Mouse (Mus musculus) limb, embryonic 12.5 days (tissue): ENCODE measurements around the gene Dlg4. TPM values are rescaled to one million over a fixed set of nuclear protein-coding genes. Genes with fewer than 3 reads are reported as not detected.

Experiments used
- ATAC-seq: fragments of 200-750 bp; cut with Nextera tagmentation; 2 replicates; pipeline ENCODE4 v1.8.0; 2017; ENCODE audit warnings: low read depth, moderate TSS enrichment; ENCODE audit not compliant: insufficient number of reproducible peaks, insufficient read depth, low FRiP score, low TSS enrichment
- H3K27ac ChIP-seq: fragments of 300-500 bp; sonication (generic); 2 replicates; pipeline ENCODE4 v1.5.1; 2016; ENCODE audit warnings: mild to moderate bottlenecking, moderate library complexity
- H3K27me3 ChIP-seq: fragments of 300-500 bp; sonication (generic); 2 replicates; pipeline ENCODE4 v1.6.1; 2016; ENCODE audit warnings: mild to moderate bottlenecking, moderate library complexity
- H3K36me3 ChIP-seq: fragments of 300-500 bp; sonication (generic); 2 replicates; pipeline ENCODE4 v1.6.1; 2016; ENCODE audit warnings: mild to moderate bottlenecking, moderate library complexity
- H3K4me1 ChIP-seq: fragments of 300-500 bp; sonication (generic); replicated peaks from 2 replicates; pipeline ENCODE4 v1.6.1; 2016
- H3K4me2 ChIP-seq: fragments of 300-500 bp; sonication (generic); 2 replicates; pipeline ENCODE4 v1.6.1; 2016; ENCODE audit warnings: mild to moderate bottlenecking, moderate library complexity
- H3K4me3 ChIP-seq: fragments of 300-500 bp; sonication (generic); replicated peaks from 2 replicates; pipeline ENCODE4 v1.5.1; 2016; ENCODE audit warnings: mild to moderate bottlenecking
- H3K9ac ChIP-seq: fragments of 300-500 bp; sonication (generic); replicated peaks from 2 replicates; pipeline ENCODE4 v1.6.1; 2016; ENCODE audit warnings: mild to moderate bottlenecking, moderate library complexity
- H3K9me3 ChIP-seq: fragments of 300-500 bp; sonication (generic); 2 replicates; pipeline ENCODE4 v1.6.1; 2016; ENCODE audit warnings: mild to moderate bottlenecking, moderate library complexity
- WGBS: fragments of 180-500 bp; shearing (Covaris S2); methylation state at CpG from one replicate; pipeline ENCODE4 v1.1.7; 2016; 5-methylcytosine and 5-hydroxymethylcytosine counted together
- polyA plus RNA-seq: library from polyadenylated mRNA; unstranded; fragments of >200 nt; fragmentation: Nextera tagmentation; extraction: Ambion mirVana; gene quantifications from 2 replicates; pipeline ENCODE4 v1.2.1, GENCODE M21; 2016

The Dlg4 gene
- polyA plus RNA-seq, 1 experiment from 2014 or later, result 10.6 TPM

DNA sequence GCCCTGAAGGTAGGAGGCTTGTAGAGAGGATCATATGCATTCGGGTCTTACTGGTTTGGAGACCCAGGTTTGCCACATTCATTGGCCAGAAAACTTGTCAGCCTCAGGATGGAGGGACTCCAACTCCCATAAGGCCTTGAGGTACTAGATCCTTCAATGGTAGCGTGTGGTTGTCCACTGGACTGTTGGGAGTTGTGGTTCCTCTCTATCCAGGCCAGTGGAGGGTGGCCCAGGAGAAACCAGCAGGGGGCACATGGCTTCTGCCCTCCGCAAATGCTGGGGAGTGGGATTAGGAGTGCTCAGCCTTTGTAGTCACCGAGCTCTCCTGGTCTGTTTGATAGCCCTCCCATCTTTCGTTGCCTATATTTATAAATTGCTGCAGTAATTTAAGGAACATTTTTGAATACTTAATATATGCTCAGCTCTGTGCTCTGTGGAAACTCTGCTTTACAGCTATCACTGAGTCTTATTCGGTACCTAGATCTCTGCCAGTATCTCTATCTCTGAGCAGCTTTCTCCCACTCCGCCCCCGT, 4.1 kb downstream of the Dlg4 start:
- Histone ChIP-seq H3K4me3 (peak overlapping the region; percentile 67), H3K4me1 (peaks cover 59% of the 10 kb centered on the region), H3K27ac (peak overlapping the region; percentile 88), H3K27me3 (no peaks in the 10 kb centered on the region), H3K9ac (no peak overlapping the region), H3K36me3 (no peaks in the 10 kb centered on the region), H3K4me2 (peak overlapping the region; percentile 87), H3K9me3 (no peaks in the 10 kb centered on the region)
- ATAC-seq, result peak; percentile 76
- WGBS, result under 1% methylated on average over 8 of the region's 8 CpGs

DNA sequence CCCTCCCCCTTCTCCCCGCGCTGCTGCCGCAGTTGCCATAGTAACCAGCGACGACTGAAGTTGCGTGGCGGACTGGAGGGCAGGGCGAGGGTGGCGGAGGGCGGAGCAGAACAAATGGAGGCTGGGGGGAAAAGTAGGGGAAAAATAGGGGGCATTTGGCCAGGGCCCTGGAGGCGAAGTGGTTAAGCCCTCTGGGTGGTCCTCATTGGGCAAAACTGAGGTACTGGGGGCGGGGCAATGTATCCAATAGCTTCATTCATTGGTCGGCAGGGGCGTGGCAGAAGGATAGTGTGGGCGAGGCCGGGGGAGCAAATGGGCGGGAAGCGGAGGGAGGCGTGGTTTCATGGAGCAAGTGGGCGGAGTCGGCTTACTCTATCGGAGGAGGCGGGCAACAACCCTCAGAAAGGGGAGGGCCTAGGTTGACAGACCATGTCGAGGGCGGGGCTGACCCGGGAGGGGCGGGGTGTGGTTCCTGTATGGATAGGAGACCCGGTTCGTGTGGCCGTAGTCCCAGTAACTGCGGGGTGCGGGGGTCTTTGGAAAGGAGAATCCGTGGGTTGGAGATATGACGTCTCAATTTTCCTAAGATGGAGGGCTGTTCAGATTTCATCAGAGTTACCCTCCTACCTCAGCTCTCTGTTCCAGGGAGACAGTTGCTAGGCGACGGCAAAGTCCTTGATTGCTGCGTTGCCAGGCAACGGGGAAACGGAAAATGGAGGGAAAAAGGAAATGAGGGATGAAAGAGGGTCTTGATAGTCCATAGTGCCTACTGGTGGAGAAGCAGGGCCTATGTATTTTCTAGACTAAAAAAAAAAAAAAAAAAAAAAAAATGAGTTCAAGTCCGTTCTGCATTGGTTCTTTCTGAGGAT, 4.8 kb downstream of the Dlg4 start:
- WGBS, result 2% methylated on average over 40 of the region's 40 CpGs
- H3K4me1 ChIP-seq, result peaks cover 66% of the 10 kb centered on the region

DNA sequence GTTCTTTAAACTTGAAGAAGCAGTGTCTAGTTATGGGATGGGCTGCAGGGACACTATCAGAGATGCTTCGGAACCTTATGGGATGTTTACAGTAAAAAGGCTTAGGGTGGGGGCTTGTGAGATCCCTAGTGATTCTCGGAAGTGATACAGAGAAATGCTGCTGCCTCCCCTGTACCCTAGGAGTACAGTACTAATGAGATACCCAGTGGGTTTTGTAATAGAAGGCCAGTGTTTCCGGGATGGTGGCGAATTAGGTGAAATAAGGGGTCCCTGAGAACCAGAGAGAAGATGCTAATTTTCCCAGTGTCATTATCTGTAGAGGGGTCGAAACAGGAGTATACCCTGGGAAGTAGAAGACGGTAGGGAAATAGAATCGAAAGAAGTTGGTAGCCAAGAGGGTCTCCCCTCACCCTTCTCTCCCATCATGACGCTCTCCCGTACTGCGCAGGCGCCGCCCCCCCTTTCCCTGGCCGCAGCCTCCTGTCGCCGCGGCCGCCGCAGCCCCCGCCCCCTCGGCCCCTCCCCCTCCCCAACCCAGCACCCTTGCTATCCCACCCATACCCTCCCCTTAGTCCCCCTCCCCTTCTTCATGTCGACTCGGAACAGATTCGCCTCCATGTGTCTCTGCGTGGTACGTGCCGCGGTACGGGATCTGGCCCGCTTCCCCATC, 6.9 kb downstream of the Dlg4 start:
- H3K27ac ChIP-seq, result no peak overlapping the region
- H3K4me2 ChIP-seq, result peak overlapping the region; percentile 56
- 8% methylated on average over 20 of the region's 29 CpGs for WGBS
- peaks cover 76% of the 10 kb centered on the region for H3K4me1 ChIP-seq
- no peaks in the 10 kb centered on the region for H3K27me3 ChIP-seq
- H3K9me3 ChIP-seq, result no peaks in the 10 kb centered on the region
- H3K36me3 ChIP-seq, result no peaks in the 10 kb centered on the region
- ATAC-seq, result no peak
- peak overlapping the region; percentile 44; the same call in 1 of the 2 replicates for H3K9ac ChIP-seq
- peak overlapping the region; percentile 37 for H3K4me3 ChIP-seq

More for the DNA sequence above, 4.8 kb downstream of the Dlg4 start:
- peak overlapping the region; percentile 87 for H3K4me2 ChIP-seq
- H3K27me3 ChIP-seq, result no peaks in the 10 kb centered on the region
- H3K4me3 ChIP-seq, result peak overlapping the region; percentile 67
- ATAC-seq, result peak; percentile 50
- no peak overlapping the region for H3K9ac ChIP-seq
- H3K36me3 ChIP-seq, result no peaks in the 10 kb centered on the region
- H3K27ac ChIP-seq, result peak overlapping the region; percentile 88
- H3K9me3 ChIP-seq, result no peaks in the 10 kb centered on the region

DNA sequence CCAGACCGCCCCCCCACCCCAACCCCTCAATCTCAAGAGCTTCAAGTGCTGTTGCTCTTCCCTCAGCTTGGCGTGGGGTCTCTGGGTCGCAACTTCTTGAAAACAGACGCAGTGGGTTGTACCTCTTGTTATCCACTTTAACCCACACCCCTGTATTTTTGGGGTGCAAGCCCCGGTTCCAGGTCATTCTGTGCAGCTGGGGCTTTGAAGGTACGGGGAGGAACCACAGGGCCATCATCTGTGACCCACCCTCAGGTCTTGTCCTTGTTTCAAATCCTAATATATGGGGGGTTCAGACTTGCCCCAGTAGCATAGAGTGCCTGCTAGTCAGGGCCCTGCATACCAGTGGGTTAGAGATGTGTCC, 7.4 kb downstream of the Dlg4 start:
- peaks cover 76% of the 10 kb centered on the region for H3K4me1 ChIP-seq
- ATAC-seq, result no peak
- no peaks in the 10 kb centered on the region for H3K9me3 ChIP-seq
- H3K4me2 ChIP-seq, result peak overlapping the region; percentile 56
- no peaks in the 10 kb centered on the region for H3K36me3 ChIP-seq
- no peaks in the 10 kb centered on the region for H3K27me3 ChIP-seq
- H3K27ac ChIP-seq, result no peak overlapping the region
- H3K9ac ChIP-seq, result peak overlapping the region; percentile 44; the same call in 1 of the 2 replicates
- H3K4me3 ChIP-seq, result peak overlapping the region; percentile 37
- 15% methylated on average over 6 of the region's 6 CpGs for WGBS

DNA sequence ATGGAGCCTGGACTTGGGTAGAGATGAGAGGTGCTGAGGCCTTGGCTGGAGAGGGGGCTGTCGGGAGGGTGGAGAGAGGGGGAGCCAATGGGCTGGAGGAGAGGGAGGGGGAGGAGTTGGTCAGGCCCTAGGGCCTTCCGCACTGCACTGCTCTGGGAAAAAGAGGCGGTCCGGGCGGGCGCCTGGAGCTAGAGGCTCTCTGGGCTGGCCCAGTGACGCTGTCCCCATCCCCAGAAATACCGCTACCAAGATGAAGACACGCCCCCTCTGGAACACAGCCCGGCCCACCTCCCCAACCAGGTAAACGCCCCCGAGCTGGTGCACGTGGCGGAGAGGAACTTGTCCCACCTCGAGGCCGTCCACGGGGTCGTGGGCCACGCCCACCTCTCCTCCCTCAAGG, 9.9 kb downstream of the Dlg4 start:
- Histone ChIP-seq H3K4me1 (peaks cover 69% of the 10 kb centered on the region), H3K36me3 (peaks cover 16% of the 10 kb centered on the region), H3K4me3 (peak overlapping the region; percentile 23), H3K9me3 (no peaks in the 10 kb centered on the region), H3K9ac (no peak overlapping the region; the same call in 1 of the 2 replicates), H3K27me3 (no peaks in the 10 kb centered on the region), H3K27ac (peak overlapping the region; percentile 64), H3K4me2 (peak overlapping the region; percentile 52)
- 5% methylated on average over 19 of the region's 19 CpGs for WGBS
- peak; percentile 58 for ATAC-seq

DNA sequence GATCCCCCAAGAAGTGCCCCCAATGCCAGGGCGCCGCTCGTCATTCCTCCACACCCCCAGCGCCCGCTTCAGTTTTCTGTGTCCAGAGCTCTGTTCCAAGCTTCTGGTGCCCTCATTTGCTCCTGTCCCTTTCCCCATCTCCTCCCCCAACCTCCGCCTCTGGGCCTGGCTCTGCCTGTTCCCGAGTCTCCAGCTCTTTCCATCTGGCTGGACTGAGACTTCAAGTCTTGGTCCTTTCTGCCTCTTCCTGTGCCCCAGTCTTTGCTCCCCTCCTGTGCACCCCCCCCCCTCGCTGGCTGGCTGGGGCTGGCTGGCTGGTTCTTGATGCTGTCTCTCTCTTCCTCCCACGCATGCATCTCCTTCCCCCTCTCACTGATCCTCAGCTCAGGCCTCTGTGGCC, 10.7 kb downstream of the Dlg4 start:
- Histone ChIP-seq H3K4me1 (peaks cover 65% of the 10 kb centered on the region), H3K27me3 (no peaks in the 10 kb centered on the region), H3K9ac (no peak overlapping the region), H3K9me3 (no peaks in the 10 kb centered on the region), H3K27ac (peak overlapping the region; percentile 64), H3K4me3 (no peak overlapping the region), H3K36me3 (peaks cover 23% of the 10 kb centered on the region), H3K4me2 (peak overlapping the region; percentile 52)
- ATAC-seq, result no peak
- 36% methylated on average over 9 of the region's 9 CpGs for WGBS

DNA sequence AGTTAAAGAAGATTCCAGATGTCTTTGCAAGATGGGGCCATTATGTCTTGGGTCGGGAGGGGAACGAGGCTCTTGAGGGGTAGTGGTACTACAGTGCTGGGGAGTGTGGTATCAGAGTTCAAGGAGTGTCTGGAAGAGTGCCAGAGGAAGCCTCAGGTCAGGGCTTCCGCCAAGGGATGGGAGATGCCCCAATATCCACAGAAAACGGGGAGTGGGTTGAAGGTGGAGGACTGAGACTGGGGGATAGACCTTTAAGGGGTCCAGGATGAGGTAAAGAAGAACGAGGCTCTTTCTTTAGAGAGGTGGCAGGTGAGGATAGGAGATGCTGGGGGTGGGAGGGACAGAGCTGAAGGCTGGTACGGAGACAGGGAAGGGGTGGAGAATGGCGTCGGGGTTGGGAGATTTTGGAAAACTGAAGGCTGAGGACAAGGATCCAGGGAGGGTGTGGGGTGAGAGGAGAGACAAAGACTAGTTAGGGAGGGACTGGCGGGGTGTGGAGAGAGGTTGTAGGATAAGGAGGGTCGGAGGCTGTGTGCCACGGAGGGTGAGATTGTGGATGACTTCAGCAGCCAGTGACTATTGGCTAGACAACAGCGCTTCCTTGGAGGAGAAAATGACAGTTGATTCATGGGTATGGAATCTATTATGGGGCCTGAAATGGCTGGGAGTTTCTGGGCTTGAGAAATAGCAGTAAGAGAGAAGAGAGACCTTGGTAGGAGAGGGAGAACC, 11.8 kb downstream of the Dlg4 start:
- Histone ChIP-seq H3K4me1 (peaks cover 61% of the 10 kb centered on the region), H3K4me3 (peak overlapping the region; percentile 27), H3K9me3 (no peaks in the 10 kb centered on the region), H3K9ac (no peak overlapping the region; the same call in 1 of the 2 replicates), H3K27ac (peak overlapping the region; percentile 76), H3K27me3 (no peaks in the 10 kb centered on the region), H3K4me2 (peak overlapping the region; percentile 62), H3K36me3 (peaks cover 32% of the 10 kb centered on the region)
- 30% methylated on average over 12 of the region's 12 CpGs for WGBS
- ATAC-seq, result no peak

DNA sequence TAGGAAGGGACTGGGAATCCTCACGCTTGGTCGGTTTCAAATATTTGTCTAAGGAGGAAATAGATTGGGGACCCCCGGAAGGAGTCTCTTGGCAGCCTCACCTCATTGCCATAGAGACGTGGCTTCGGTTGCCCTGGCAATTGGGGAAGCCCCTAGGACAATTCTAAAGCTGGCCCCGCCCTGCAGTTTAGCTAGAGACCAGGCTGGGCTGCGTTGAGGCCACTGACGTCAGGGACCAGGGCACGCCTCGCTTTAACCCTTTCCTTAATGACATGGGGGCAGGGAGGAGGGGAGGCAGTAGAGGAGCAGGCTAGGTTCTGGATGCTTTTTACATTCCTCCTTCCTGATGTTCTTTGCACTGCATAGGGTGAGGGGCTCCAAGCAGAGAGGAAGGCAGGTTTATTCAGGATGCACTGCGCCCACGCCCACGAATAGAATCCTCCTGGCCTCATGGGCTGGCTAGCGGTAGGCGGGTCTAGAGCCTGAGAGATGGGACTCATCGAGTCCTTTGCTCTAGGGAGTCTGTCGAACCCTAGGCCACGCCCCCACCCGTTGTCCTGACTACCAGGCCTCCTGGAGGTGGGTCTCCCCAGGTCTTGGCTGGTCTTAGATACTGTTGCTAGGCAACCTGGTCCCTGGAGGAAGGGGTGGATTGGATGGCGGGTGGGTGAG, 12.5 kb downstream of the Dlg4 start:
- Histone ChIP-seq H3K9ac (no peak overlapping the region), H3K4me1 (peaks cover 54% of the 10 kb centered on the region), H3K36me3 (peaks cover 37% of the 10 kb centered on the region), H3K27me3 (no peaks in the 10 kb centered on the region), H3K4me3 (peak overlapping the region; percentile 27), H3K27ac (peak overlapping the region; percentile 76), H3K9me3 (no peaks in the 10 kb centered on the region), H3K4me2 (peak overlapping the region; percentile 62)
- peak; percentile 68 for ATAC-seq
- WGBS, result under 1% methylated on average over 20 of the region's 20 CpGs

DNA sequence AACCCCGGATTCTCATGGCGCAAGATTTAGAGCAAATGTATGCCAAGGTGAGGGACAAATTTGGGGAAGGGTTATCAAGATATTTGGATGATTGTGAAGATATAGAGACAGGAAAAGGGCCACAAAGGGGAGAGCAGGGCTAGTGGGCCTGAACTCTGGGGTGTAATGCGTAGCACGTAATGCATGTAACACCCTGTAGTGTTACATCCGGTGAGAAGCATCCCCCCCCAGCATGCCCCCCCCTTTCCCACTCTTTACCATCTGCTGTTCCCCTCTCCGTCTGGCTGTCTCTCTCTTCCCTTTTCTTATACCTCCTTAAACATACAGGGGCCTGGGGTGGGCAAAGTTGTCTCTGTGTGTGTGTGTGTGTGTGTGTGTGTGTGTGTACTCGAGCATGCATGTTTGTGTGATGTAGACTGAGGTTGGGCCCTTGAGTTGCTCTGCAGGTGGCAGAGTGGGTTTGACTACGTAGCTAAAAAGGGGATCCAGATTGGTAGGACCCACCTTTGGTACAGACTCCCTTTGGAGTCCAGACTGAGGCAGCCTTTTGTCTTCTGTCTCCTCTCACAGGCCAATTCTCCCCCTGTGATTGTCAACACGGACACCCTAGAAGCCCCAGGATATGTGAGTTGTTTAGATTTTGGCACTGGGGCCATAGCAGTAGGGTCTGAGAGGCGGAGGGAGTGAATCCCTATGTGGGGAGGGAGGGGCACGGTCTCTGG, 13.2 kb downstream of the Dlg4 start:
- Histone ChIP-seq H3K27ac (peak overlapping the region; percentile 76), H3K9me3 (no peaks in the 10 kb centered on the region), H3K4me1 (peaks cover 50% of the 10 kb centered on the region), H3K36me3 (peaks cover 42% of the 10 kb centered on the region), H3K27me3 (no peaks in the 10 kb centered on the region), H3K4me3 (peak overlapping the region; percentile 27), H3K9ac (no peak overlapping the region), H3K4me2 (peak overlapping the region; percentile 62)
- ATAC-seq, result no peak
- WGBS, result 44% methylated on average over 11 of the region's 11 CpGs

DNA sequence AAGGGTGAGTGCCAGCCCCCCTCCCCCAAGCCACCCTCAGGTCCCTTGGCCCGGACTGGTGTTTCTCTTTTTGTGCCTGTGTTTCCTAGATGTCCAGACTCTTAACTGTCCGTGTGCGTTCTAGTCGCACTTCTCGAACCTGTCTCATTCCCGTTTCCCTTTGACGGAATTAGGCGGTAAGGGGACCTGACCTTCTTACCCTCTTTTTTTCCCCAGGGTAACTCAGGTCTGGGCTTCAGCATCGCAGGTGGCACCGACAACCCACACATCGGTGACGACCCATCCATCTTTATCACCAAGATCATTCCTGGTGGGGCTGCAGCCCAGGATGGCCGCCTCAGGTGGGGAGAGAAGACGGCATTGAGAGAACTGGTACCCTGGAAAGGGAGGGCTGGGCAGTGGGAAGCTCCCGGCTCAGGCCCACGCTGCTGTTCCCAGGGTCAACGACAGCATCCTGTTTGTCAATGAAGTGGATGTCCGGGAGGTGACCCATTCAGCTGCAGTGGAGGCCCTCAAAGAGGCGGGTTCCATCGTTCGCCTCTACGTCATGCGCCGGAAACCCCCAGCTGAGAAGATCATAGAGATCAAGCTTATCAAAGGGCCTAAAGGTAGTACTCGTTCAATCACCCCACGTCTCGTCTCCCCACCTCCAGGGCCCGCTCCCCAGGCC, 14.0 kb downstream of the Dlg4 start:
- Histone ChIP-seq H3K4me1 (peaks cover 46% of the 10 kb centered on the region), H3K36me3 (peaks cover 47% of the 10 kb centered on the region), H3K9ac (no peak overlapping the region), H3K27me3 (no peaks in the 10 kb centered on the region), H3K4me2 (no peak overlapping the region), H3K9me3 (no peaks in the 10 kb centered on the region), H3K27ac (no peak overlapping the region), H3K4me3 (no peak overlapping the region)
- 94% methylated on average over 28 of the region's 28 CpGs for WGBS
- no peak for ATAC-seq
